Mouse (Mus musculus) midbrain, embryonic 14.5 days (tissue): ENCODE results near the gene Uaca. TPM values are rescaled to one million over a fixed set of nuclear protein-coding genes. Genes with fewer than 3 reads are reported as not detected.

ENCODE experiments used
- ATAC-seq: fragments of 200-750 bp; cut with Nextera tagmentation; 2 replicates; pipeline ENCODE4 v1.8.0; 2017; ENCODE audit warnings: moderate number of reproducible peaks, moderate library complexity; ENCODE audit not compliant: low FRiP score, low TSS enrichment
- DNase-seq: peaks from one replicate; pipeline ENCODE4 v3.0.0-alpha.2; 2015
- H3K27ac ChIP-seq: fragments of 300-500 bp; sonication (generic); replicated peaks from 2 replicates; pipeline ENCODE4 v1.5.1; 2014; ENCODE audit warnings: mild to moderate bottlenecking, low read depth, low read length, moderate library complexity
- H3K27me3 ChIP-seq: fragments of 300-500 bp; sonication (generic); 2 replicates; pipeline ENCODE4 v1.6.1; 2014; ENCODE audit warnings: low read length, control low read depth, mixed read lengths; ENCODE audit not compliant: control insufficient read depth, insufficient read depth
- H3K36me3 ChIP-seq: fragments of 300-500 bp; sonication (generic); 2 replicates; pipeline ENCODE4 v1.6.1; 2014; ENCODE audit warnings: low read length, control low read depth; ENCODE audit not compliant: control insufficient read depth, insufficient read depth
- H3K4me1 ChIP-seq: fragments of 300-500 bp; sonication (generic); 2 replicates; pipeline ENCODE4 v1.6.1; 2014; ENCODE audit warnings: mild to moderate bottlenecking, antibody characterized with exemption, low read length, control low read depth; ENCODE audit not compliant: control insufficient read depth, insufficient read depth
- H3K4me2 ChIP-seq: fragments of 300-500 bp; sonication (generic); 2 replicates; pipeline ENCODE4 v1.6.1; 2014; ENCODE audit warnings: mild to moderate bottlenecking, low read length, moderate library complexity
- H3K4me3 ChIP-seq: fragments of 300-500 bp; sonication (generic); replicated peaks from 2 replicates; pipeline ENCODE4 v1.5.1; 2014; ENCODE audit warnings: low read depth, low read length
- H3K9ac ChIP-seq: fragments of 300-500 bp; sonication (generic); replicated peaks from 2 replicates; pipeline ENCODE4 v1.6.1; 2014; ENCODE audit warnings: mild to moderate bottlenecking, low read length, moderate library complexity
- H3K9me3 ChIP-seq: fragments of 300-500 bp; sonication (generic); 2 replicates; pipeline ENCODE4 v1.6.1; 2016; ENCODE audit warnings: low read length, control low read depth, mixed read lengths; ENCODE audit not compliant: control insufficient read depth
- WGBS: fragments of 180-500 bp; shearing (Covaris S2); extraction: QIAGEN DNeasy Blood & Tissue Kit; methylation state at CpG from one replicate; pipeline ENCODE4 v1.1.7; 2014; 5-methylcytosine and 5-hydroxymethylcytosine counted together
- polyA plus RNA-seq: library from polyadenylated mRNA; unstranded; fragments of >200 nt; fragmentation: Nextera tagmentation; extraction: Ambion mirVana; gene quantifications from 2 replicates; pipeline ENCODE4 v1.2.1, GENCODE M21; 2014

Uaca gene
- polyA plus RNA-seq, 1 experiment from 2014 or later = 13.8 TPM

GRCm38 (mm10) chr9:60887389-60887811 is 93.1 kb downstream of the Uaca start:
- no peaks in the 10 kb centered on the region for H3K9me3 ChIP-seq
- no peak overlapping the region for H3K9ac ChIP-seq
- 39% methylated on average over 9 of the region's 9 CpGs for WGBS
- H3K27ac ChIP-seq = peak overlapping the region; percentile 58
- H3K36me3 ChIP-seq = no peaks in the 10 kb centered on the region
- no peak overlapping the region for H3K4me3 ChIP-seq
- ATAC-seq (no peak), DNase-seq (peak; percentile 67)
- H3K4me1 ChIP-seq = peaks cover 27% of the 10 kb centered on the region
- peaks cover 4% of the 10 kb centered on the region; the same call in 1 of the 2 replicates for H3K27me3 ChIP-seq
- H3K4me2 ChIP-seq = peak overlapping the region; percentile 37

- Histone ChIP-seq H3K36me3 (no peaks in the 10 kb centered on the region), H3K27ac (no peak overlapping the region), H3K27me3 (peaks cover 4% of the 10 kb centered on the region), H3K4me2 (no peak overlapping the region), H3K4me3 (no peak overlapping the region), H3K9ac (no peak overlapping the region), H3K4me1 (no peaks in the 10 kb centered on the region; the same call in 1 of the 2 replicates), H3K9me3 (no peaks in the 10 kb centered on the region)
- WGBS = 73% methylated on average over 6 of the region's 6 CpGs
- DNase-seq = no peak
- no peak for ATAC-seq
Observed at GRCm38 (mm10) chr9:60893511-60893910, 99.2 kb downstream of the Uaca start.

- H3K27me3 ChIP-seq = no peaks in the 10 kb centered on the region; the same call in 1 of the 2 replicates
- ATAC-seq = peak; percentile 70; the same call in 1 of the 2 replicates
- H3K27ac ChIP-seq = no peak overlapping the region
- no peak overlapping the region for H3K4me3 ChIP-seq
- H3K9ac ChIP-seq = no peak overlapping the region
- H3K4me2 ChIP-seq = no peak overlapping the region
- 58% methylated on average over 8 of the region's 8 CpGs for WGBS
- no peaks in the 10 kb centered on the region for H3K36me3 ChIP-seq
- DNase-seq = peak; percentile 88
- no peaks in the 10 kb centered on the region for H3K9me3 ChIP-seq
- peaks cover 15% of the 10 kb centered on the region for H3K4me1 ChIP-seq
Observed at GRCm38 (mm10) chr9:60895486-60896110, 101.3 kb downstream of the Uaca start.

- Histone ChIP-seq H3K36me3 (no peaks in the 10 kb centered on the region), H3K27me3 (no peaks in the 10 kb centered on the region; the same call in 1 of the 2 replicates), H3K4me2 (no peak overlapping the region), H3K9me3 (no peaks in the 10 kb centered on the region), H3K4me1 (peaks cover 18% of the 10 kb centered on the region), H3K9ac (no peak overlapping the region), H3K27ac (no peak overlapping the region), H3K4me3 (no peak overlapping the region)
- ATAC-seq = no peak; the same call in 1 of the 2 replicates
- 84% methylated on average over 5 of the region's 5 CpGs for WGBS
- no peak for DNase-seq
Observed at GRCm38 (mm10) chr9:60898291-60899020, 104.1 kb downstream of the Uaca start.

- no peak for DNase-seq
- 30% methylated on average over 4 of the region's 4 CpGs for WGBS
- H3K4me3 ChIP-seq = no peak overlapping the region
Observed at GRCm38 (mm10) chr9:60899201-60899600, 104.9 kb downstream of the Uaca start.

GRCm38 (mm10) chr9:60899797-60900459 is 105.6 kb downstream of the Uaca start:
- no peaks in the 10 kb centered on the region; the same call in 1 of the 2 replicates for H3K27me3 ChIP-seq
- no peak overlapping the region for H3K27ac ChIP-seq
- DNase-seq = peak; percentile 28
- no peak for ATAC-seq
- WGBS = 70% methylated on average over 3 of the region's 3 CpGs
- H3K4me1 ChIP-seq = peaks cover 18% of the 10 kb centered on the region
- H3K9me3 ChIP-seq = no peaks in the 10 kb centered on the region
- no peaks in the 10 kb centered on the region for H3K36me3 ChIP-seq
- H3K4me3 ChIP-seq = no peak overlapping the region
- H3K9ac ChIP-seq = no peak overlapping the region
- no peak overlapping the region for H3K4me2 ChIP-seq

More at GRCm38 (mm10) chr9:60899201-60899600, 104.9 kb downstream of the Uaca start:
- peaks cover 18% of the 10 kb centered on the region for H3K4me1 ChIP-seq
- no peak overlapping the region for H3K27ac ChIP-seq
- no peak for ATAC-seq
- no peak overlapping the region for H3K9ac ChIP-seq
- no peaks in the 10 kb centered on the region for H3K36me3 ChIP-seq
- no peak overlapping the region for H3K4me2 ChIP-seq
- no peaks in the 10 kb centered on the region; the same call in 1 of the 2 replicates for H3K27me3 ChIP-seq
- no peaks in the 10 kb centered on the region for H3K9me3 ChIP-seq

GRCm38 (mm10) chr9:60912266-60912665 is 117.9 kb downstream of the Uaca start:
- no peak for ATAC-seq
- H3K4me3 ChIP-seq = no peak overlapping the region
- no peaks in the 10 kb centered on the region for H3K36me3 ChIP-seq
- H3K4me1 ChIP-seq = no peaks in the 10 kb centered on the region
- no peaks in the 10 kb centered on the region for H3K27me3 ChIP-seq
- DNase-seq = no peak
- 95% methylated on average over 1 of the region's 1 CpGs for WGBS
- H3K4me2 ChIP-seq = no peak overlapping the region
- no peak overlapping the region for H3K9ac ChIP-seq
- no peaks in the 10 kb centered on the region for H3K9me3 ChIP-seq
- no peak overlapping the region for H3K27ac ChIP-seq

- no peak for DNase-seq
- Histone ChIP-seq H3K4me2 (no peak overlapping the region), H3K36me3 (no peaks in the 10 kb centered on the region), H3K27me3 (no peaks in the 10 kb centered on the region), H3K27ac (no peak overlapping the region), H3K4me1 (no peaks in the 10 kb centered on the region), H3K9me3 (no peaks in the 10 kb centered on the region), H3K4me3 (no peak overlapping the region), H3K9ac (no peak overlapping the region)
- WGBS = 92% methylated on average over 3 of the region's 3 CpGs
- ATAC-seq = no peak
Observed at GRCm38 (mm10) chr9:60913626-60914025, 119.3 kb downstream of the Uaca start.
